Mouse (Mus musculus): ENCODE data around the gene Hoxb1. TPM values are rescaled to one million over a fixed set of nuclear protein-coding genes. Genes with fewer than 3 reads are reported as not detected.

Hoxb1 gene
- polyA plus RNA-seq, 1 experiment: not detected

- H3K27me3 ChIP-seq (ENCODE audit: control insufficient read depth, insufficient read depth, insufficient read length): peaks cover 68% of the 10 kb centered on the region
- no peak for TF ChIP-seq POLR2AphosphoS2 (IDR thresholded peaks at IDR 0.05; ENCODE audit: insufficient read length, low read depth)
- no peak for TF ChIP-seq SRF (IDR thresholded peaks at IDR 0.05; ENCODE audit: control insufficient read depth, insufficient read length, low read depth)
- TF ChIP-seq POLR2A (IDR thresholded peaks at IDR 0.05; ENCODE audit: insufficient read length, low read depth): no peak
- no peak for TF ChIP-seq CEBPB (IDR thresholded peaks at IDR 0.05; ENCODE audit: insufficient read depth, poor library complexity, severe bottlenecking)
- no peak for TF ChIP-seq TCF12 (IDR thresholded peaks at IDR 0.05; ENCODE audit: insufficient read depth, poor library complexity, severe bottlenecking)
- no peak for TF ChIP-seq USF1 (IDR thresholded peaks at IDR 0.05; ENCODE audit: low read depth)
- no peak for TF ChIP-seq REST (IDR thresholded peaks at IDR 0.05; ENCODE audit: insufficient read depth, insufficient read length)
- TF ChIP-seq MYOG (IDR thresholded peaks at IDR 0.05; ENCODE audit: control insufficient read depth in 1 of 3, insufficient read depth in 1 of 3, insufficient read length in 2 of 3, low read depth in 2 of 3): no peak
- no peak for TF ChIP-seq E2F4 (IDR thresholded peaks at IDR 0.05; ENCODE audit: insufficient read depth)
Observed at GRCm38 (mm10) chr11:96363807-96364206, 1.7 kb upstream of the Hoxb1 start.

GRCm38 (mm10) chr11:96366092-96367041 lies 815 bp downstream of the Hoxb1 start:
- no peaks in the 10 kb centered on the region for H3K36me3 ChIP-seq (ENCODE audit: control insufficient read depth, insufficient read depth)
- TF ChIP-seq MYOG (IDR thresholded peaks at IDR 0.05; ENCODE audit: control insufficient read depth in 1 of 3, insufficient read depth in 1 of 3, insufficient read length in 2 of 3, low read depth in 2 of 3) (no peak), TCF12 (IDR thresholded peaks at IDR 0.05; ENCODE audit: insufficient read depth, poor library complexity, severe bottlenecking) (no peak)
- no peaks in the 10 kb centered on the region for H3K79me2 ChIP-seq (ENCODE audit: control insufficient read depth, insufficient read depth)
- no peak overlapping the region for H3K4me3 ChIP-seq
- no peak overlapping the region for H3ac ChIP-seq (ENCODE audit: control insufficient read depth, insufficient read length)
- peaks cover 85% of the 10 kb centered on the region for H3K27me3 ChIP-seq (ENCODE audit: control insufficient read depth, insufficient read depth, insufficient read length)
- no peak overlapping the region for H3K4me2 ChIP-seq (ENCODE audit: low read depth)

More at GRCm38 (mm10) chr11:96363807-96364206, 1.7 kb upstream of the Hoxb1 start:
- no peak overlapping the region for H3K4me2 ChIP-seq (ENCODE audit: low read depth)
- no peak overlapping the region for H3K4me3 ChIP-seq
- no peaks in the 10 kb centered on the region for H3K36me3 ChIP-seq (ENCODE audit: control insufficient read depth, insufficient read depth)
- no peaks in the 10 kb centered on the region for H3K79me2 ChIP-seq (ENCODE audit: control insufficient read depth, insufficient read depth)
- H3ac ChIP-seq (ENCODE audit: control insufficient read depth, insufficient read length): no peak overlapping the region

- no peaks in the 10 kb centered on the region for H3K36me3 ChIP-seq (ENCODE audit: control insufficient read depth, insufficient read depth)
- H3ac ChIP-seq (ENCODE audit: control insufficient read depth, insufficient read length): no peak overlapping the region
- no peak overlapping the region for H3K4me2 ChIP-seq (ENCODE audit: low read depth)
- peaks cover 83% of the 10 kb centered on the region for H3K27me3 ChIP-seq (ENCODE audit: control insufficient read depth, insufficient read depth, insufficient read length)
- no peaks in the 10 kb centered on the region for H3K79me2 ChIP-seq (ENCODE audit: control insufficient read depth, insufficient read depth)
- TF ChIP-seq E2F4 (IDR thresholded peaks at IDR 0.05; ENCODE audit: insufficient read depth) (no peak), SRF (IDR thresholded peaks at IDR 0.05; ENCODE audit: control insufficient read depth, insufficient read length, low read depth) (no peak), POLR2A (IDR thresholded peaks at IDR 0.05; ENCODE audit: insufficient read length, low read depth) (no peak), USF1 (IDR thresholded peaks at IDR 0.05; ENCODE audit: low read depth) (no peak), MAX (IDR thresholded peaks at IDR 0.05; ENCODE audit: low read depth) (no peak), MYOG (IDR thresholded peaks at IDR 0.05; ENCODE audit: control insufficient read depth in 1 of 3, insufficient read depth in 1 of 3, insufficient read length in 2 of 3, low read depth in 2 of 3) (no peak), TCF3 (IDR thresholded peaks at IDR 0.05; ENCODE audit: insufficient read length, low read depth) (no peak), TCF12 (IDR thresholded peaks at IDR 0.05; ENCODE audit: insufficient read depth, poor library complexity, severe bottlenecking) (no peak), POLR2AphosphoS2 (IDR thresholded peaks at IDR 0.05; ENCODE audit: insufficient read length, low read depth) (no peak), CEBPB (IDR thresholded peaks at IDR 0.05; ENCODE audit: insufficient read depth, poor library complexity, severe bottlenecking) (no peak), MYOD1 (IDR thresholded peaks at IDR 0.05; ENCODE audit: control insufficient read depth in 1 of 3, insufficient read length in 2 of 3, low read depth in 2 of 3) (no peak), REST (IDR thresholded peaks at IDR 0.05; ENCODE audit: insufficient read depth, insufficient read length) (no peak)
- no peak overlapping the region for H3K4me3 ChIP-seq
Observed at GRCm38 (mm10) chr11:96367141-96367540, 1.6 kb downstream of the Hoxb1 start.

- Histone ChIP-seq H3K36me3 (ENCODE audit: control insufficient read depth, insufficient read depth) (no peaks in the 10 kb centered on the region), H3K4me2 (ENCODE audit: low read depth) (no peak overlapping the region), H3K79me2 (ENCODE audit: control insufficient read depth, insufficient read depth) (no peaks in the 10 kb centered on the region), H3K4me3 (no peak overlapping the region), H3ac (ENCODE audit: control insufficient read depth, insufficient read length) (no peak overlapping the region), H3K27me3 (ENCODE audit: control insufficient read depth, insufficient read depth, insufficient read length) (peaks cover 78% of the 10 kb centered on the region)
- TF ChIP-seq E2F4 (IDR thresholded peaks at IDR 0.05; ENCODE audit: insufficient read depth): no peak
- TF ChIP-seq TCF3 (IDR thresholded peaks at IDR 0.05; ENCODE audit: insufficient read length, low read depth): no peak
- no peak for TF ChIP-seq REST (IDR thresholded peaks at IDR 0.05; ENCODE audit: insufficient read depth, insufficient read length)
- no peak for TF ChIP-seq TCF12 (IDR thresholded peaks at IDR 0.05; ENCODE audit: insufficient read depth, poor library complexity, severe bottlenecking)
Observed at GRCm38 (mm10) chr11:96368686-96369085, 3.1 kb downstream of the Hoxb1 start.

- Histone ChIP-seq H3ac (ENCODE audit: control insufficient read depth, insufficient read length) (no peak overlapping the region), H3K4me3 (no peak overlapping the region), H3K4me2 (ENCODE audit: low read depth) (no peak overlapping the region), H3K27me3 (ENCODE audit: control insufficient read depth, insufficient read depth, insufficient read length) (peaks cover 75% of the 10 kb centered on the region), H3K79me2 (ENCODE audit: control insufficient read depth, insufficient read depth) (no peaks in the 10 kb centered on the region), H3K36me3 (ENCODE audit: control insufficient read depth, insufficient read depth) (no peaks in the 10 kb centered on the region)
- no peak for TF ChIP-seq MYOD1 (IDR thresholded peaks at IDR 0.05; ENCODE audit: control insufficient read depth in 1 of 3, insufficient read length in 2 of 3, low read depth in 2 of 3)
- no peak for TF ChIP-seq USF1 (IDR thresholded peaks at IDR 0.05; ENCODE audit: low read depth)
- TF ChIP-seq TCF12 (IDR thresholded peaks at IDR 0.05; ENCODE audit: insufficient read depth, poor library complexity, severe bottlenecking): no peak
- no peak for TF ChIP-seq POLR2AphosphoS2 (IDR thresholded peaks at IDR 0.05; ENCODE audit: insufficient read length, low read depth)
- TF ChIP-seq REST (IDR thresholded peaks at IDR 0.05; ENCODE audit: insufficient read depth, insufficient read length): no peak
- TF ChIP-seq TCF3 (IDR thresholded peaks at IDR 0.05; ENCODE audit: insufficient read length, low read depth): no peak
- TF ChIP-seq POLR2A (IDR thresholded peaks at IDR 0.05; ENCODE audit: insufficient read length, low read depth): no peak
- no peak for TF ChIP-seq MYOG (IDR thresholded peaks at IDR 0.05; ENCODE audit: control insufficient read depth in 1 of 3, insufficient read depth in 1 of 3, insufficient read length in 2 of 3, low read depth in 2 of 3)
- TF ChIP-seq CEBPB (IDR thresholded peaks at IDR 0.05; ENCODE audit: insufficient read depth, poor library complexity, severe bottlenecking): no peak
- TF ChIP-seq MAX (IDR thresholded peaks at IDR 0.05; ENCODE audit: low read depth): no peak
- no peak for TF ChIP-seq SRF (IDR thresholded peaks at IDR 0.05; ENCODE audit: control insufficient read depth, insufficient read length, low read depth)
- no peak for TF ChIP-seq E2F4 (IDR thresholded peaks at IDR 0.05; ENCODE audit: insufficient read depth)
Observed at GRCm38 (mm10) chr11:96369140-96369539, 3.6 kb downstream of the Hoxb1 start.

Measured in myocyte (in vitro differentiated cells).